Mouse (Mus musculus) intestine, embryonic 14.5 days (tissue): ENCODE results near the gene Proser2. TPM values are rescaled to one million over a fixed set of nuclear protein-coding genes. Genes with fewer than 3 reads are reported as not detected.

ENCODE experiments used
- ATAC-seq: fragments of 200-750 bp; cut with Nextera tagmentation; replicated peaks from 2 replicates; pipeline ENCODE4 v1.8.0; 2017; ENCODE audit warnings: low read depth, moderate number of reproducible peaks, moderate TSS enrichment, moderate library complexity; ENCODE audit not compliant: low FRiP score, low TSS enrichment
- DNase-seq: peaks from one replicate; pipeline ENCODE4 v3.0.0-alpha.2; 2018; ENCODE audit warnings: low spot score
- H3K27ac ChIP-seq: fragments of 300-500 bp; sonication (generic); 2 replicates; pipeline ENCODE4 v1.5.1; 2014; ENCODE audit warnings: low read depth, mild to moderate bottlenecking, control low read depth
- H3K27me3 ChIP-seq: fragments of 300-500 bp; sonication (generic); replicated peaks from 2 replicates; pipeline ENCODE4 v1.6.1; 2014; ENCODE audit warnings: low read length, control low read depth; ENCODE audit not compliant: control insufficient read depth, insufficient read depth
- H3K36me3 ChIP-seq: fragments of 300-500 bp; sonication (generic); 2 replicates; pipeline ENCODE4 v1.6.1; 2014; ENCODE audit warnings: low read length, control low read depth; ENCODE audit not compliant: control insufficient read depth, insufficient read depth
- H3K4me1 ChIP-seq: fragments of 300-500 bp; sonication (generic); replicated peaks from 2 replicates; pipeline ENCODE4 v1.6.1; 2014; ENCODE audit warnings: low read length, control low read depth, mixed read lengths; ENCODE audit not compliant: control insufficient read depth, insufficient read depth
- H3K4me2 ChIP-seq: fragments of 300-500 bp; sonication (generic); 2 replicates; pipeline ENCODE4 v1.6.1; 2014; ENCODE audit warnings: low read length
- H3K4me3 ChIP-seq: fragments of 300-500 bp; sonication (generic); 2 replicates; pipeline ENCODE4 v1.5.1; 2014; ENCODE audit warnings: low read depth, low read length, control low read depth, mixed read lengths
- H3K9ac ChIP-seq: fragments of 300-500 bp; sonication (generic); 2 replicates; pipeline ENCODE4 v1.6.1; 2014; ENCODE audit warnings: mild to moderate bottlenecking, low read length
- H3K9me3 ChIP-seq: fragments of 300-500 bp; sonication (generic); 2 replicates; pipeline ENCODE4 v1.6.1; 2016; ENCODE audit warnings: low read length, control low read depth; ENCODE audit not compliant: control insufficient read depth
- WGBS: fragments of 180-500 bp; shearing (Covaris S2); extraction: QIAGEN DNeasy Blood & Tissue Kit; methylation state at CpG from one replicate; pipeline ENCODE4 v1.1.7; 2014; 5-methylcytosine and 5-hydroxymethylcytosine counted together
- polyA plus RNA-seq: library from polyadenylated mRNA; unstranded; fragments of >200 nt; fragmentation: Nextera tagmentation; extraction: Ambion mirVana; gene quantifications from 2 replicates; pipeline ENCODE4 v1.2.1, GENCODE M21; 2014

Proser2 gene
- polyA plus RNA-seq, 1 experiment from 2014 or later, result 25.1 TPM

DNA sequence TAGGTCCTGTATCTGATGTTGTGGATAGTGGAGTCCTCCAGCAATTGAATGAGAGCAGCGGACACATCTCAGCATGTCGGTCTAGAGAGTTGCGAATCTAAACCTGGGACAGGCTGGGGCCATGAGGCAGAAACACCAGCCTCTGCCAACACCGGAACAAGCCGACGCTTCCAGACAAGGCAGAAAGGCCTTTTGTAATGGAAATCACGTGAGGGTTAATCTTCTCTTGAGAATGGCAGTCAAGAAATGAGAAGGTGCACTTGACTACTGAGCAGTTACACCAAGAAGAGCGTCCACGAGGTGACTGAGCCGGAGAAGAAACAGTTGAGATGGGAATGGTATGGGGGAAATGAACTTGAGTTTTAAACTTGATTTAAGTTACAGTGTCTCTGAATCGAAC, 74.5 kb downstream of the Proser2 start:
- Histone ChIP-seq H3K9me3 (no peaks in the 10 kb centered on the region), H3K27me3 (no peaks in the 10 kb centered on the region), H3K4me3 (no peak overlapping the region), H3K4me2 (no peak overlapping the region), H3K9ac (no peak overlapping the region), H3K36me3 (peaks cover 52% of the 10 kb centered on the region), H3K27ac (no peak overlapping the region), H3K4me1 (no peaks in the 10 kb centered on the region)
- WGBS, result 95% methylated on average over 11 of the region's 11 CpGs
- no peak for ATAC-seq
- no peak for DNase-seq

DNA sequence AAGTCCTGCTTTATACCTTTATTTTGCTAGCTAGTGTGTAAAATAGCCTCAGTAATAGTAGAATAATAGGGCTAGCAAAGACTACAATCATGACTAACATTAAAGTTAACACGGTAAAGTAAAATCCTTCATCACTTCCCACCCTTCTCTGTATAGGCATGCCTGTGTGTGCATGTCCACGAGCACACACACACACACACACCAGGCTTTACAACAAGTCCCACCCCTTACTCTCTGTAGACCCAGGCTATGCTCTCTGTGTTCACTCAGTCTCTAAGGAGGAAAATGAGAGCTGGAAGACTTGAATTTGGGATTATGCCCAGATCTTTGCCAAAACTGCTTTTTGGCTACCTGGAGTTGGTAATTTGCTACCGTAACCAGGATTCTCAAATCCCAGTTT, 81.0 kb downstream of the Proser2 start:
- DNase-seq, result no peak

GRCm38 (mm10) chr2:6048570-6048969, 81.4 kb downstream of the Proser2 start:
- no peak overlapping the region for H3K9ac ChIP-seq
- no peak overlapping the region for H3K4me2 ChIP-seq
- H3K27ac ChIP-seq, result no peak overlapping the region
- WGBS, result 59% methylated on average over 4 of the region's 4 CpGs
- no peaks in the 10 kb centered on the region for H3K27me3 ChIP-seq
- DNase-seq, result no peak
- H3K36me3 ChIP-seq, result peaks cover 62% of the 10 kb centered on the region
- H3K4me3 ChIP-seq, result no peak overlapping the region
- no peaks in the 10 kb centered on the region for H3K9me3 ChIP-seq
- no peaks in the 10 kb centered on the region for H3K4me1 ChIP-seq
- no peak; the same call in 1 of the 2 replicates for ATAC-seq

More for the DNA sequence above, 81.0 kb downstream of the Proser2 start:
- no peak overlapping the region for H3K27ac ChIP-seq
- H3K9me3 ChIP-seq, result no peaks in the 10 kb centered on the region
- H3K4me1 ChIP-seq, result no peaks in the 10 kb centered on the region
- no peak overlapping the region for H3K4me2 ChIP-seq
- no peak for ATAC-seq
- 89% methylated on average over 3 of the region's 3 CpGs for WGBS
- peaks cover 60% of the 10 kb centered on the region for H3K36me3 ChIP-seq
- H3K4me3 ChIP-seq, result no peak overlapping the region
- no peak overlapping the region for H3K9ac ChIP-seq
- no peaks in the 10 kb centered on the region for H3K27me3 ChIP-seq

Other genes starting within 250 kb of the Proser2 start
- gene Sec61a2, start 234.8 kb downstream of the Proser2 start, polyA plus RNA-seq, result 77.9 and 87.3 TPM in 2 replicates
- gene Dhtkd1, start 187.4 kb downstream of the Proser2 start, polyA plus RNA-seq, result 3.6 and 4.7 TPM in 2 replicates
- gene Upf2, start 178.7 kb downstream of the Proser2 start, polyA plus RNA-seq, result 11.5 and 13.1 TPM in 2 replicates
- 11.1 and 11.3 TPM in 2 replicates for gene Echdc3, start 82.8 kb upstream of the Proser2 start, polyA plus RNA-seq
- 14.1 and 14.4 TPM in 2 replicates for gene Usp6nl, start 192.5 kb upstream of the Proser2 start, polyA plus RNA-seq